Mouse (Mus musculus) heart, adult 2 months (tissue): ENCODE measurements around the gene Slc25a30. TPM values are rescaled to one million over a fixed set of nuclear protein-coding genes. Genes with fewer than 3 reads are reported as not detected.

Source experiments
- DNase-seq, 2 experiments: peaks; one replicate each; pipeline ENCODE4 v3.0.0; 2021
- H3K27ac ChIP-seq: fragments of 200-600 bp; 2 replicates; pipeline ENCODE4 v1.8.1; 2022
- H3K27me3 ChIP-seq: fragments of 200-500 bp; 2 replicates; pipeline ENCODE4 v1.6.1; 2012; ENCODE audit warnings: mild to moderate bottlenecking, low read length, inconsistent platforms, mixed read lengths; ENCODE audit not compliant: control insufficient read depth, insufficient read depth
- H3K36me3 ChIP-seq: fragments of 200-500 bp; 2 replicates; pipeline ENCODE4 v1.6.1; 2012; ENCODE audit warnings: low read length, inconsistent platforms; ENCODE audit not compliant: control insufficient read depth, insufficient read depth
- H3K4me1 ChIP-seq: fragments of 200-500 bp; 2 replicates; pipeline ENCODE4 v1.6.1; 2011; ENCODE audit warnings: low read length; ENCODE audit not compliant: control insufficient read depth, insufficient read depth
- H3K4me3 ChIP-seq: fragments of 200-600 bp; 2 replicates; pipeline ENCODE4 v1.8.1; 2022
- H3K79me2 ChIP-seq: fragments of 200-500 bp; replicated peaks from 2 replicates; pipeline ENCODE4 v1.6.1; 2012; ENCODE audit warnings: mild to moderate bottlenecking, inconsistent platforms, low read length, moderate library complexity, mixed read lengths; ENCODE audit not compliant: control insufficient read depth, insufficient read depth
- H3K9ac ChIP-seq: fragments of 200-500 bp; 2 replicates; pipeline ENCODE4 v1.6.1; 2012; ENCODE audit warnings: low read depth, mild to moderate bottlenecking, control low read depth, inconsistent platforms, low read length, mixed read lengths
- CTCF ChIP-seq: fragments of 200-600 bp; IDR thresholded peaks from 2 replicates; pipeline ENCODE4 v1.8.1; 2022; ENCODE audit warnings: antibody characterized with exemption, mild to moderate bottlenecking, moderate library complexity
- EP300 ChIP-seq: fragments of 200-500 bp; IDR thresholded peaks from 2 replicates; pipeline ENCODE4 v1.6.1; 2011; ENCODE audit warnings: low read depth, low read length, control low read depth; ENCODE audit not compliant: insufficient read depth
- POLR2A ChIP-seq: fragments of 200-500 bp; IDR thresholded peaks from 2 replicates; pipeline ENCODE4 v1.6.1; 2011; ENCODE audit warnings: mild to moderate bottlenecking, low read depth, low read length, control low read depth; ENCODE audit not compliant: insufficient read depth
- WGBS: fragments of 180-500 bp; shearing (Covaris S2); methylation state at CpG from one replicate; pipeline ENCODE4 v1.1.7; 2018; 5-methylcytosine and 5-hydroxymethylcytosine counted together
- intact Hi-C: fragments of 180-260 bp; cut with DNase I; formaldehyde crosslinking; loops from one replicate; pipeline ENCODE4 v1.15.1; 2025
- polyA plus RNA-seq: library from polyadenylated mRNA; depleted of rRNA; stranded (reverse); fragments of >200 nt; gene quantifications from 2 replicates; pipeline ENCODE4 v1.2.3, GENCODE M21; 2012
- total RNA-seq, 2 experiments: library from RNA; stranded (reverse); gene quantifications; 2 replicates each; pipeline ENCODE4 v1.2.3; 2021

The Slc25a30 gene
- total and polyA plus RNA-seq, 3 experiments: 6.3 to 15.2 (median 13.9) TPM

DNA sequence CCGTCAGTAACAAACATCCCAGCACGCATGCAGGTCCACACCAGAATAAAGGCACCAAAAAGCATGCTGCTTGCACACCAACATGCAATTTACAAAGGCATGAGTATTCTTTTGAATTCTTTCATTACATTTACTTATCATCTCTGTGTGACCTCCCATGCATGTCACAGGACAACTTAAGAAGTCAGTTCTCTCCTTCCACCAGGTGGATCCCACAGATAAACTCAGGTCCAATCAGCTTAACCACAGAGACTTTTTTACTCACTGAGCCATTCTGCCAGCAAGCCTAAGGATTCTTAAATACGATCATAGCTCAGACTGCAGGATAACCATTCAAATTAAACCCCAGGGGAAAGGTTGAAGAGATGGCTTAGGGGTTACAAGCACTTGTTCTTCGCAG lies 37.7 kb downstream of the Slc25a30 start:
- Histone ChIP-seq H3K27me3 (no peaks in the 10 kb centered on the region), H3K4me3 (no peak overlapping the region), H3K4me1 (peaks cover 12% of the 10 kb centered on the region), H3K27ac (no peak overlapping the region), H3K36me3 (peaks cover 3% of the 10 kb centered on the region), H3K9ac (no peak overlapping the region), H3K79me2 (peaks cover 9% of the 10 kb centered on the region; the same call in 1 of the 2 replicates)
- no peak for DNase-seq
- WGBS: 85% methylated on average over 4 of the region's 4 CpGs
- TF ChIP-seq EP300: no peak
- no peak for TF ChIP-seq CTCF
- TF ChIP-seq POLR2A: no peak
- intact Hi-C loops: no loop called here

DNA sequence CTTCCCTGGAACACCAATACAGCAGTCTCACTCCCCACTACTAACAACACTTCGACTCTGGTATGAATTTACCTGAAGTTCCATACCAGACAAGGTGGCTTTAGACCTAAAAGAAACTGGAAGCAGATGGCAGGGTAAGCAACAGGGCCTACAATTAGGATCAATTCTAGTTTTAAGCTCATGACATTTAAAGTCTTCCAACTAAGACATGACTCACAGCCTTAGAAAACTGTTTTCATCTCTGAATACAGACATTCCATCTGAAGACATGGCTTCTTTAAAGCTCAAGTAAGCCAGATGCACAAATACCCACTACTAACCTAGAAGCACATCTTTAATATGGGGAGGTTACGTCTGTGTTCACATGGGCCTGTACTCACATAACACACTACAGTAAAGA lies 38.9 kb downstream of the Slc25a30 start:
- intact Hi-C loops: no loop called here
- no peaks in the 10 kb centered on the region; the same call in 1 of the 2 replicates for H3K36me3 ChIP-seq
- H3K79me2 ChIP-seq: peaks cover 7% of the 10 kb centered on the region; the same call in 1 of the 2 replicates
- H3K9ac ChIP-seq: no peak overlapping the region
- H3K4me1 ChIP-seq: peaks cover 8% of the 10 kb centered on the region
- DNase-seq: no peak
- H3K27ac ChIP-seq: no peak overlapping the region
- H3K4me3 ChIP-seq: no peak overlapping the region
- 92% methylated on average over 2 of the region's 2 CpGs for WGBS
- H3K27me3 ChIP-seq: no peaks in the 10 kb centered on the region
- TF ChIP-seq CTCF: no peak
- no peak for TF ChIP-seq EP300
- TF ChIP-seq POLR2A: no peak

DNA sequence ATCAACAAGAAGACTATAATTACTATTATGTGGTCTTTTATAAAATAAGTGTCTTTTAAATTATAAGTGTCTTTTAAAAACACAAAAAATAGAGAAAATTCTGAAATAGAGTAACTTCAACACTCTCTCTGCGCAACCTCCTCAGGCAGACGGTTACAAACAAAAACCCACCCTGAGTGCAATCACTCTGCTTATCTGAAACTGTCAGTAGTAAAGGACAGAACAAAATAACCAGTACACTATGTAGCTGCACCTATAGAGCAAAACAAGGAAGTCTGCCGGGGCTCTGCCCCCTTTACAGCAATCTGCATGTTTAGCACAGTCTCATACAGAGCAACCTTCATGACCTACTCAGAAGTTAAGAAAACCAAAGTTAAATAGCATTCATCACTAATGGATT lies 44.9 kb downstream of the Slc25a30 start:
- Histone ChIP-seq H3K36me3 (no peaks in the 10 kb centered on the region; the same call in none of the 2 replicates), H3K4me3 (no peak overlapping the region), H3K4me1 (no peaks in the 10 kb centered on the region), H3K9ac (no peak overlapping the region), H3K79me2 (no peaks in the 10 kb centered on the region; the same call in 1 of the 2 replicates), H3K27ac (no peak overlapping the region), H3K27me3 (no peaks in the 10 kb centered on the region)
- intact Hi-C loops: no loop called here
- no peak for DNase-seq
- TF ChIP-seq CTCF (no peak), EP300 (no peak), POLR2A (no peak)
- 69% methylated on average over 3 of the region's 3 CpGs for WGBS

DNA sequence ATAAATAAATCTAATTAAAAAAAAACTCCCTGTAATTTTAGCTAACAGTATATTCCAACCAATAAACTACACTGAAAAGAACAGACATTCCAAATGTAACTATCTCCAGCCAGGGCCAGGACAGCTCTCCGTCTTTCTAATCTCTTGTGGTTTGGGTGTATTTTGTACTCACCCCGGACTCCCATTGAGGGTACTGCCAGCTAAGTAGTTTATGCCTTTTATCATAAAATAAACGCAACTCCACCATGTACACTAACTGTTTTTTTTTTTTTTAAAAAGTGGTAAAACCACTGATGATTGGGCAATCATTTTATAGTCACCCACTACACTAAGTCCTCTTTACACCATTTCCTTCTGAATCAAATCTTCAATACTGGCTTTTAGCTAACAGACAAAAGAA lies 51.2 kb downstream of the Slc25a30 start:
- WGBS: 84% methylated on average over 3 of the region's 3 CpGs
- intact Hi-C loops: no loop called here
- Histone ChIP-seq H3K79me2 (no peaks in the 10 kb centered on the region), H3K4me3 (no peak overlapping the region), H3K27me3 (no peaks in the 10 kb centered on the region), H3K9ac (no peak overlapping the region), H3K36me3 (peaks cover 4% of the 10 kb centered on the region), H3K4me1 (no peaks in the 10 kb centered on the region; the same call in 1 of the 2 replicates), H3K27ac (no peak overlapping the region)
- no peak for DNase-seq
- TF ChIP-seq POLR2A (no peak), EP300 (no peak)

DNA sequence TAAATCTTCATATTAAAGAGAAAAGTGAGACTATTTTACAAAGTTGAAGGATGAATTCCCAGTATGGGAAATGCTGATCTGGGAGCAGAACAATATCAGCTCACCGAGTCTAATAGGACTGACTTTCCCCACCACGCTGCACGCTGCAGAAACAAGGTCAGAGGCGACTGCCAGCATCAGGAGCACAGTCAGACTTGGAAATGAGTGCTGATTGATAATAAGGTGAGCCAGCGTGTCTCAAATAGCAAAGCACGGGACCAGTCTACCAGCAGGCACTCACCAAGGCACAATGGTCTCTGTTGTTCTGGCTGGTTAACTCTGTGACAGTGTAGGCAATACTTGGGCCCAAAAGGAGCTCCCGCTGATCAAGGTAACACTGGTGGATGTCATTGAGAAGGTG lies 54.2 kb downstream of the Slc25a30 start:
- Histone ChIP-seq H3K27me3 (no peaks in the 10 kb centered on the region), H3K36me3 (peaks cover 4% of the 10 kb centered on the region; the same call in 1 of the 2 replicates), H3K79me2 (no peaks in the 10 kb centered on the region), H3K9ac (no peak overlapping the region), H3K27ac (peak overlapping the region; percentile 23; the same call in 1 of the 2 replicates), H3K4me3 (no peak overlapping the region), H3K4me1 (no peaks in the 10 kb centered on the region; the same call in 1 of the 2 replicates)
- DNase-seq: peak in 1 of 2 experiments; percentile 24
- TF ChIP-seq EP300 (no peak), POLR2A (no peak), CTCF (no peak)
- WGBS: 74% methylated on average over 7 of the region's 7 CpGs
- intact Hi-C loops: no loop called here

DNA sequence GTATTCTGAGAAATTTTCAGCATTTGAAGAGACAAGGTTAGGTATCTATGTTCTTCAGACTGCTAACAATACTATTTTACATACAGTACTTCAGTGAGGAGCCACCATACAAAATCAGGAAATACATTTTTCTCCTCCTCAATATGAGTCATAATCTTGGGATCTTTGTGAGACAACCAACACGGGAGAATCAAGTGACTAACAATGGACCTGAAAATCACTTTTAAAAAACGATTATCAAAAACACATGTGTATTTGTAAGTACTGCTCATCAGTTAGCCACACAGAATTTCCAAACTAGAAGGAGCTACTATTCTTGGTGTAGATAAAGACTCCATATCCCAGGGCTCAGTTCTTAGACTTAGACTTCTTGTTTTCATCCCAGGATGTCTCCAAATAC lies 55.5 kb downstream of the Slc25a30 start:
- TF ChIP-seq POLR2A: no peak
- TF ChIP-seq EP300: no peak
- TF ChIP-seq CTCF: no peak
- 54% methylated on average over 2 of the region's 2 CpGs for WGBS
- intact Hi-C loops: no loop called here

More for the DNA sequence above, 55.5 kb downstream of the Slc25a30 start:
- peaks cover 4% of the 10 kb centered on the region for H3K36me3 ChIP-seq
- no peak overlapping the region for H3K9ac ChIP-seq
- no peak overlapping the region for H3K4me3 ChIP-seq
- no peak for DNase-seq
- H3K4me1 ChIP-seq: peaks cover 2% of the 10 kb centered on the region
- no peaks in the 10 kb centered on the region for H3K27me3 ChIP-seq
- H3K79me2 ChIP-seq: no peaks in the 10 kb centered on the region
- no peak overlapping the region for H3K27ac ChIP-seq
